Mouse (Mus musculus) small intestine, adult 2 months (tissue): ENCODE results near the gene Adssl1. TPM values are rescaled to one million over a fixed set of nuclear protein-coding genes. Genes with fewer than 3 reads are reported as not detected.
A peak's percentile ranks its signal among the peaks of the same experiment; 100 is the strongest.

Experiments
- H3K27ac ChIP-seq: fragments of 200-500 bp; 2 replicates; pipeline ENCODE4 v1.5.1; 2012; ENCODE audit warnings: low read depth, low read length, control low read depth, inconsistent platforms; ENCODE audit not compliant: insufficient read depth
- H3K27me3 ChIP-seq: fragments of 200-500 bp; 2 replicates; pipeline ENCODE4 v1.6.1; 2012; ENCODE audit warnings: mild to moderate bottlenecking, moderate library complexity, low read length, inconsistent platforms; ENCODE audit not compliant: control insufficient read depth, insufficient read depth
- H3K36me3 ChIP-seq: fragments of 200-500 bp; 2 replicates; pipeline ENCODE4 v1.6.1; 2012; ENCODE audit warnings: mild to moderate bottlenecking, low read length, control low read depth, inconsistent platforms; ENCODE audit not compliant: control insufficient read depth, insufficient read depth
- H3K4me1 ChIP-seq: fragments of 200-500 bp; 2 replicates; pipeline ENCODE4 v1.6.1; 2012; ENCODE audit warnings: low read length, inconsistent platforms, mixed read lengths; ENCODE audit not compliant: control insufficient read depth, insufficient read depth, insufficient read length
- H3K4me3 ChIP-seq: fragments of 200-500 bp; 2 replicates; pipeline ENCODE4 v1.5.1; 2012; ENCODE audit warnings: low read depth, mild to moderate bottlenecking, control low read depth, inconsistent platforms, low read length, moderate library complexity
- CTCF ChIP-seq: fragments of 200-500 bp; IDR thresholded peaks from 2 replicates; pipeline ENCODE4 v1.5.1; 2012; ENCODE audit warnings: low read depth, mild to moderate bottlenecking, control low read depth, inconsistent platforms, low read length, moderate library complexity, mixed read lengths; ENCODE audit not compliant: insufficient replicate concordance, insufficient read length; ENCODE audit errors: extremely low read depth
- POLR2A ChIP-seq: fragments of 200-500 bp; IDR thresholded peaks from 2 replicates; pipeline ENCODE4 v1.6.1; 2012; ENCODE audit warnings: low read depth, mild to moderate bottlenecking, control low read depth, inconsistent platforms, low read length, moderate library complexity
- WGBS: fragments of 180-500 bp; shearing (Covaris S2); methylation state at CpG from one replicate; pipeline ENCODE4 v1.1.7; 2018; 5-methylcytosine and 5-hydroxymethylcytosine counted together
- polyA plus RNA-seq: library from polyadenylated mRNA; depleted of rRNA; stranded (reverse); fragments of >200 nt; gene quantifications from 2 replicates; pipeline ENCODE4 v1.2.3, GENCODE M21; 2012

Gene Adssl1
- polyA plus RNA-seq, 1 experiment, result 5.6 TPM

GRCm38 (mm10) chr12:112588426-112589256 is 31.2 kb upstream of the Adssl1 start, which contains the start of gene Inf2:
TSS of gene Inf2 (plus strand) at chr12:112588784.
- Histone ChIP-seq H3K36me3 (no peaks in the 10 kb centered on the region), H3K4me3 (peak within 1 kb of the TSS; percentile 85), H3K27me3 (0 out of 2 replicates have a peak, but pooled peaks cover 3% of the 10 kb centered on the region), H3K4me1 (peaks cover 46% of the 10 kb centered on the region), H3K27ac (peak within 1 kb of the TSS; percentile 21)
- no peak for TF ChIP-seq CTCF
- TF ChIP-seq POLR2A, result peak; percentile 33; the same call in 1 of the 2 replicates
- 1% methylated on average over 60 of the region's 60 CpGs for WGBS

GRCm38 (mm10) chr12:112589491-112590191 is 30.2 kb upstream of the Adssl1 start:
- TF ChIP-seq CTCF, result no peak
- TF ChIP-seq POLR2A, result no peak
- no peaks in the 10 kb centered on the region for H3K36me3 ChIP-seq
- no peak overlapping the region for H3K27ac ChIP-seq
- peaks cover 56% of the 10 kb centered on the region for H3K4me1 ChIP-seq
- peak overlapping the region; percentile 85 for H3K4me3 ChIP-seq
- H3K27me3 ChIP-seq, result 0 out of 2 replicates have a peak, but pooled peaks cover 3% of the 10 kb centered on the region
- 56% methylated on average over 8 of the region's 8 CpGs for WGBS

- TF ChIP-seq POLR2A, result no peak
- no peak for TF ChIP-seq CTCF
- no peak overlapping the region for H3K4me3 ChIP-seq
- H3K4me1 ChIP-seq, result peaks cover 48% of the 10 kb centered on the region
- no peaks in the 10 kb centered on the region for H3K36me3 ChIP-seq
- WGBS, result 90% methylated on average over 8 of the region's 8 CpGs
- no peak overlapping the region for H3K27ac ChIP-seq
- 0 out of 2 replicates have a peak, but pooled peaks cover 3% of the 10 kb centered on the region for H3K27me3 ChIP-seq
Measured at GRCm38 (mm10) chr12:112590566-112591239, 29.1 kb upstream of the Adssl1 start.

GRCm38 (mm10) chr12:112591240-112591639 is 28.6 kb upstream of the Adssl1 start:
- 89% methylated on average over 5 of the region's 5 CpGs for WGBS
- H3K4me1 ChIP-seq, result peaks cover 44% of the 10 kb centered on the region
- 0 out of 2 replicates have a peak, but pooled peaks cover 3% of the 10 kb centered on the region for H3K27me3 ChIP-seq
- H3K4me3 ChIP-seq, result no peak overlapping the region
- H3K27ac ChIP-seq, result no peak overlapping the region
- TF ChIP-seq POLR2A (no peak), CTCF (no peak)
- H3K36me3 ChIP-seq, result no peaks in the 10 kb centered on the region

- Histone ChIP-seq H3K27me3 (0 out of 2 replicates have a peak, but pooled peaks cover 3% of the 10 kb centered on the region), H3K4me1 (peaks cover 42% of the 10 kb centered on the region), H3K36me3 (no peaks in the 10 kb centered on the region), H3K27ac (no peak overlapping the region), H3K4me3 (no peak overlapping the region)
- 88% methylated on average over 3 of the region's 3 CpGs for WGBS
- TF ChIP-seq CTCF (no peak), POLR2A (no peak)
Measured at GRCm38 (mm10) chr12:112591730-112592129, 28.1 kb upstream of the Adssl1 start.

GRCm38 (mm10) chr12:112592985-112593734 is 26.7 kb upstream of the Adssl1 start:
- H3K36me3 ChIP-seq, result no peaks in the 10 kb centered on the region
- H3K27me3 ChIP-seq, result 0 out of 2 replicates have a peak, but pooled peaks cover 3% of the 10 kb centered on the region
- H3K27ac ChIP-seq, result no peak overlapping the region
- 82% methylated on average over 21 of the region's 21 CpGs for WGBS
- H3K4me1 ChIP-seq, result peaks cover 29% of the 10 kb centered on the region
- no peak for TF ChIP-seq POLR2A
- no peak for TF ChIP-seq CTCF
- no peak overlapping the region for H3K4me3 ChIP-seq
